Mouse (Mus musculus) urinary bladder, postnatal 0 days (tissue): ENCODE results near the gene Olfr971. TPM values are rescaled to one million over a fixed set of nuclear protein-coding genes. Genes with fewer than 3 reads are reported as not detected.

Experiments
- polyA plus RNA-seq: library from polyadenylated mRNA; unstranded; fragments of >200 nt; fragmentation: Nextera tagmentation; extraction: Ambion mirVana; gene quantifications from 2 replicates; pipeline ENCODE4 v1.2.1, GENCODE M21; 2015

Olfr971 gene
- polyA plus RNA-seq, result not detected in 2 replicates

DNA sequence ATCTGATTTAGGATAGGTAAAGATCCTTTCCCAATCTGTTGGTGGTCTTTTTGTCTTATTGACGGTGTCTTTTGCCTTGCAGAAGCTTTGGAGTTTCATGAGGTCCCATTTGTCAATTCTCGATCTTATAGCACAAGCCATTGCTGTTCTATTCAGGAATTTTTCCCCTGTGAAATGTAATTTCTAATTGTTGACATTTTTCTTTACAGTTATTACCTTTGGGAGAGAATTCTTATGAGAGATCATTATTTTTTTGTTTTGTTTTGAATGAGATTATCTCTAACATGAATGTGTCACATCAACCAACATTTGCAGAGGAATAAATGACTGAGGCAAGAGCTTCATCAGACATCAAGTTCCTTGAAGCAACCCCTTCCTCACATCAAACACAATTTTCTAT lies at the start of gene Olfr971:
TSS of gene Olfr971 (plus strand) at position 301 of the 400 bp plus-strand sequence.

GRCm38 (mm10) chr9:39790558-39790957 lies 46.1 kb upstream of the Olfr971 start, which contains the start of gene Olfr969:
Gene Olfr969 (plus strand): TSS chr9:39790945.

GRCm38 (mm10) chr9:39808560-39808959 lies 28.1 kb upstream of the Olfr971 start, which contains the start of gene Olfr970:
Gene Olfr970 (plus strand): TSS chr9:39808860.

DNA sequence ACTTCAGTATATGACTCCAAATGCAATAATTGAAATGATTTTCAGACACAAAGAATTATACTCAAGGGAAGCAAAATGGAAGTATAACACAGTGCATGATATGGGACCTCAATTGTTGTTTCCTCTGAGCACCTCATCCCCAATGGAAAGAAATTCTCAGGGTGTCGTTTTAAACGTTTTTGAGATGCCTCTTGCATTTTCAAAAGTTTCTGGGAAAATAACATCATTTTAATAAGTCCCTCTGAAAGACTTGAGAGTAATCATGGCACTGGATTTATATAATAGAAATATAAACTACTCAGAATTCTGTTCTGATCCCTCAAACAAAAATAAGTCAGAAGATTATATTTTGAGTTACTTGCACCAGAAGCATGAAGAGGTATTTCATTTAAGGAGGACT lies 29.4 kb downstream of the Olfr971 start, which contains the start of gene Olfr972:
TSS of gene Olfr972 (plus strand) at position 301 of the 400 bp plus-strand sequence.

Other genes with a start within 250 kb of the Olfr971 start
- 16.3 and 17.9 TPM in 2 replicates for gene AW551984, start 232.5 kb upstream of the Olfr971 start, polyA plus RNA-seq
- gene Olfr148, start 226.2 kb upstream of the Olfr971 start, polyA plus RNA-seq, result not detected in 2 replicates
- not detected in 2 replicates for gene Olfr960, start 215.5 kb upstream of the Olfr971 start, polyA plus RNA-seq
- gene Olfr961, start 191.8 kb upstream of the Olfr971 start, polyA plus RNA-seq, result not detected in 2 replicates
- gene Olfr963, start 169.7 kb upstream of the Olfr971 start, polyA plus RNA-seq, result not detected in 2 replicates
- not detected in 2 replicates for gene Olfr149, start 129.8 kb upstream of the Olfr971 start, polyA plus RNA-seq
- not detected in 2 replicates for gene Olfr965, start 125.5 kb upstream of the Olfr971 start, polyA plus RNA-seq
- gene Olfr150, start 105.9 kb upstream of the Olfr971 start, polyA plus RNA-seq, result not detected in 2 replicates
- gene Olfr967, start 90.6 kb upstream of the Olfr971 start, polyA plus RNA-seq, result not detected in 2 replicates
- not detected in 2 replicates for gene Olfr968, start 53.6 kb upstream of the Olfr971 start, polyA plus RNA-seq
- gene Olfr969, start 45.9 kb upstream of the Olfr971 start, polyA plus RNA-seq, result not detected in 2 replicates
- not detected in 2 replicates for gene Olfr970, start 28.0 kb upstream of the Olfr971 start, polyA plus RNA-seq
- not detected in 2 replicates for gene Olfr972, start 29.5 kb downstream of the Olfr971 start, polyA plus RNA-seq
- not detected in 2 replicates for gene Olfr229, start 70.5 kb downstream of the Olfr971 start, polyA plus RNA-seq
- not detected in 2 replicates for gene Olfr974, start 100.6 kb downstream of the Olfr971 start, polyA plus RNA-seq
- gene Olfr975, start 115.2 kb downstream of the Olfr971 start, polyA plus RNA-seq, result not detected in 2 replicates
- not detected in 2 replicates for gene Olfr976, start 124.3 kb downstream of the Olfr971 start, polyA plus RNA-seq
- not detected in 2 replicates for gene Olfr978, start 155.2 kb downstream of the Olfr971 start, polyA plus RNA-seq
- not detected in 2 replicates for gene Olfr979, start 166.6 kb downstream of the Olfr971 start, polyA plus RNA-seq
- gene Olfr980, start 172.7 kb downstream of the Olfr971 start, polyA plus RNA-seq, result not detected in 2 replicates
- gene Olfr981, start 184.6 kb downstream of the Olfr971 start, polyA plus RNA-seq, result not detected in 2 replicates
- gene Olfr982, start 237.0 kb downstream of the Olfr971 start, polyA plus RNA-seq, result not detected in 2 replicates